Mouse (Mus musculus) right cerebral cortex, adult 18-20 months (tissue): ENCODE results near the gene Man1a.

Experiments
- DNase-seq: peaks from one replicate; pipeline ENCODE4 v3.0.0; 2022; ENCODE audit warnings: mixed read lengths

Gene Man1a

GRCm38 (mm10) chr10:54013143-54013791, 63.1 kb downstream of the Man1a start:
- no peak for DNase-seq

- no peak for DNase-seq
Observed at GRCm38 (mm10) chr10:54009154-54009553, 67.3 kb downstream of the Man1a start.

GRCm38 (mm10) chr10:54006868-54007267, 69.5 kb downstream of the Man1a start:
- peak; percentile 15 for DNase-seq

- no peak for DNase-seq
Observed at GRCm38 (mm10) chr10:54005847-54006246, 70.6 kb downstream of the Man1a start.

GRCm38 (mm10) chr10:54002936-54003335, 73.5 kb downstream of the Man1a start:
- DNase-seq = no peak

GRCm38 (mm10) chr10:53997301-53997700, 79.1 kb downstream of the Man1a start:
- no peak for DNase-seq

DNA sequence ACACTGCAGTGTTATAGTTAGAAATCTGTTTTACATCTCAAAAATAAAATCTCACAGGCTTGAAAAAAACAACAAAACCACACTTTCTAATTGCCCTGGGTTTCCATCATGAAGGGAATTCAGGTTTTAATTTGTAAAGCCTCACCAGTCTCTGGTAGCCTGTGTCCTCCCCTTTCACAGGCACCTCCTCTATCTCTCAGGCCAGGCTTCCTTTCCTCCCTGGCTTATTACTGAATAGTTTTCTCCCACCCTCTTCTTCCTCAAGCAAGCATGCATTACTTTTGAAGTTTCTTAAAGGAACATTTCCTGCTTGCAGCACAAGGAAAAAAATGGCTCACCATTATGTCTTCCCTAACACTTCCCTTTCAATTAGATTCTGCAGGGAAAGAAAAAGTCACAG, 80.2 kb downstream of the Man1a start:
- no peak for DNase-seq

DNA sequence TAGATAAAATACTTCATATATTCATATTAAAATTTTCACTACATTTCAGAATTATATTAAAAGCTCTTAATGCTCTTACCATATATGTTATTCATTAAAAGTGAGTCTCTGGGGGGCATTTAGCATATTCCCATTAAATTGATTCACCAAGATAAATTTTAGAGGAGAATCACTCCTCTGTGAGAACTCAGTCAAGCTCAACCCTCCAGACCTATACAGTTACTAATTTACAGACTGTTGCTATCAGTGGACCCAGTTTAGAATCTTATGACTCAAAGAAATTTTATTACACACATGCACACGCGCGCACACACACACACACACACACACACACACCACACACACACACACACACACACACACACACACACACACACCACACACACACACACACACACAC, 81.8 kb downstream of the Man1a start:
- no peak for DNase-seq

DNA sequence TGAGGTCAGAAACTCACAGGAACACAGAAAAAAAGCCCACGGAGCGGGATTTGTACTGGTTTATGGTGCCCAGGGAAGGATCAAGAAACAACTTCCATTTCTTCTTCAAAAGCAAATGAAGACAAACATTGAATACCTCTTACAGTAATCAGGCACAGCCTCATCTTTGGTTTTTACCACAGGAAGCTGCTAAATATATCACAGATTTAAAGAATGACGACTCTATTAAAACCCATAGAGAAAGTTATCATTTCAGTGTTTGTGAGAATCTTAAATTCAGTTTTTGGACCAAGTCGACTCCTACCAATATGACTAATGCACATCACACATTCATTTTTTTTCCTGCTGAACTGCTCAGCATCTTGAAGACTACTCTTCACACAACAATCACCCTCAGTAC, 86.0 kb downstream of the Man1a start:
- DNase-seq = no peak

DNA sequence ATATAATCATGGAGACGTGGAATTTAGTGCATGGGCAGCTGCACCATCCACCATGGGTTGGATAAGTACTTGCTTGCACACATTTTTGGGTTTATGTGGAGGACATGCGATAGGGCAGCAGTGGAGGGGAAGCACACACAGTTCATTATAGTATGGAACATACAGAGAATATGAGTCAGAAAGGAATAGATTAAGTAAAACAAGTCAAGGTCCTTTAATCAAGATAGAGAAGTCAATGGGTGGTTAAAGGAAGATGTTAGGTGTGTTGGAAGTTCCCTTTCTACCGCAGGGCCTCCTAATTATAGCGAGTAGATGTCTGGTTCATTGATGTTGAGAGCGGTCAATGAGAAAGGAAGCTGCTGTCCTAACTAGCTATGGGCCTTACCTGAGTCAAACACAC, 91.5 kb downstream of the Man1a start:
- no peak for DNase-seq

GRCm38 (mm10) chr10:53984086-53984485, 92.3 kb downstream of the Man1a start:
- no peak for DNase-seq

DNA sequence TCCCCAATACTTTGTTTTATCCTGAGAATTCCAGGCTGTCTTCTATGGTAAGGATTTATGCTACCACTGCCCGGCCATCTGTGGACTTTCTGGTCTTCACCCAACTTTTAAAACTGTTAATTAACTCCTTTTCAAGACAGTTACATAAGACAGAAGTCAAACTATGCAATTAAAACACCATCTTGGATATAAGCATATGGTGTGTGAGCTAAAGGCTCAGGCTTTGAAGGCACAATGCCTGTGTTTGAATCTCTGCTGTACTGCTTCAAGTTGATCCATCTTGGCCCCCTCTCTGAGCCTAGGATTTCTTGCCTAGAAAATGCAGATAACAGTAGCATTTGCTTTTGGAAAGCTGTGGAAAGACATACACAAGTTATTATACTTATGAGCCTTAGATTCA, 97.8 kb downstream of the Man1a start:
- DNase-seq = peak; percentile 5

GRCm38 (mm10) chr10:53974180-53974579, 102.2 kb downstream of the Man1a start:
- no peak for DNase-seq

DNA sequence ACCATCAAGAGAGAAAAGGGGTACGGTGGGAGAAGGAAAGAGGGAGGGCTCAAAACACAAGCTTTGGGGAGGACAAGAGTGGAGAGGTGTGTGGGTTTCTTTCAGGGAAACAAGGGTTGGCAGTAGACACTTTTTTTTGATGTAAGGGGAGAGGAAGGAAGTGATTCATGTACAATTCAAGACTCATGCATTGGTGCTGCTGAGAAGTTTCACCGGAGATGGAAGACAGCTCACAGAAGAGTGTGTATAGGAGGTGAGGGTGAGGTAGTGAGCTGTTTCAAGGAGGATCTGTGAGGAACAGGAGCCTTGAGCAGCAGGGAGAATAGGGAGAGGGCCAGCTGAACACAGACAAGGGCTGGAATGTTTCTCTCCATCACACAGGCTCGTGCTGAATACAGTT, 116.7 kb downstream of the Man1a start:
- DNase-seq = no peak

DNA sequence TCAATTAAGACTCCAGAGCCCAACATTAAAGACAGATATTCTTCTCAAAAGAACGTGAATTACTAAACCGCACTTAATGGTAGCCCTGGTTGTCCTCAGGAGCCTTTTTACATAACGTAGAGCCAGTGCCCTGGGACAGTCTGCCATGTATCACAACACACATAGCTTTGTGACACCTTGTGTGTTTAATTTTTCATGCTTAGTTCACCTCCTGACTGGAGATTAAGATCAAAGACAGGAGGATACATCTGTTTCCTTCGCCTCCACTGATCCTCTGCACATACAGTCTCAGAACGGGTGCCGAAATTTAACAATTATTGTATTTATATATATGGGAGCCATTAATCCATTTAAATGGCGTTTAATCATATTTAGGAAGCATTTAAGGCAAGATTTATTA, 134.8 kb downstream of the Man1a start:
- no peak for DNase-seq

DNA sequence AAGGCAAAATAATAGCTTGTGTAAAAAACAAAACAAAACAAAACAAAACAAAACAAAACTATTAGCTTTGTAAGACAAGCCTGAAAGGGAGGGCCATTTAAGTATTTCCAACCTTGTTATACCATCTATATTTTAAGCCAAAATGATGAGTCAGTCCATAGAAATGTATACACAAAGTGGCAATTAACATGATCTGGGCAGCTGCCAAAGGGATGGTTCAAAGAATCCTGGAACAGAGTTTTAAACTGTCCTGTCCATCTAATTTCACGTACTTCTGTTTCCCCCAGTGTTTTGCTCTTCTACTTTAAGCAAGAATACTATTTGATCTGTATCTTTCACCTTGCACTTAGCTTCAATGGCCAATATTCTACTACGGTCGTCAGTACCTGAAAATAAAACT, 138.2 kb downstream of the Man1a start:
- DNase-seq = no peak

- no peak for DNase-seq
Observed at GRCm38 (mm10) chr10:53936078-53936477, 140.3 kb downstream of the Man1a start.

DNA sequence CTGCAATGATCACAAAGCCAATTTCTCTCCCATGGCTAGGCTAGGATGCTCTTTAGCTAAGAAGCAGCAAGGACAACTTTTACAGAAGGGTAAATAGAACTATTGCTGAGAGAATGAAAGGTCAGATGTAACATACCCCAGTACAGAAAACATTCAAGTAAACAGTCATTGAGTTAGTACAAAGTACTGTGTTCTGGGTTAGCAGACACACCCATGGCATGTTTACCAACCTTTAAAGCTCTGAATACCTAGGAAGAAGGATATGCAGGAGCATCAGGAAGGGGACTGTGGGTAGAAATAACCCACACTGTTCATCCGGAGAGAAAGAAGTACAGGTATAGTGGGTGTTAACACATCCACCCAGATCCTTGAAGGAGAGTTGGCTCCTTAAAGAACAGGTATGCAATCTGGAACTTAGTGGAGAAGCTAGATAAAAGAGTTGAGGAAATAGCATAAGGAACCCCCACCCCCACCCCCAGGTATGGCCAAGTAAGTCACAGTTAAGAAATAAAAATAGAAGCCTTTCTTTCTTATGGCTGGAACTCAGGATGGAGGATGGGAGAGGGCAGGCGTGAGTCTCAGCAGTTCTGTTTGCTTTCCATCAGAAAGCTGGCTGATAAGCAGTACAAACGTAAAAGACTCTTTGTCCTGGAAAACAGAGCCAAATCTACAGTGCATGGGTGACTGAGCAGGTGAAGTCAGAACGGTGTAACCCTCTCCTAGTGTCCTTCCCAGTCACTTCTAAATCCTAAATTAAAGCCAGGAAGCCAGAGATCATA, 146.5 kb downstream of the Man1a start:
- DNase-seq = no peak

DNA sequence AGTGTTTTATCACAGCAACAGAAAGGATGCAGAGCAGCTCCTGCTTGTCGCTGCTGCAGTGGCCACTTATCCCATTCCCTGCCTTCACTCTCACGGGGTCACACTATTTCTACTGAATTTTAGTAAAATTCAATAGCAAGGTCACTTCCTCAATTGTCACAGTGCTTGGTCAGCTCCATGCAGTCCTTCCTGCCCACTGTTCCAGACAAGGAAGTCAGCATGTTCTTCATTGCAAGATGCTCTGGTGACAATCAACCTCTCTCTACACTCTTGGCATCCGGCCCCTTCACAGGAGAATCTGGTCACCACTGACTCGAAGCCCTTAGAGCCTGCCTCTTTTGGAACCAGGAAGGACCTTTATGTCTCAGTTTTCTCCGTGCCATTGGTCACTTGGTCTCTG, 148.5 kb downstream of the Man1a start:
- no peak for DNase-seq

- peak; percentile 39 for DNase-seq
Observed at GRCm38 (mm10) chr10:53925456-53925855, 151.0 kb downstream of the Man1a start.

- no peak for DNase-seq
Observed at GRCm38 (mm10) chr10:53922236-53922635, 154.2 kb downstream of the Man1a start.

GRCm38 (mm10) chr10:53917517-53917916, 158.9 kb downstream of the Man1a start:
- no peak for DNase-seq

- DNase-seq = no peak
Observed at GRCm38 (mm10) chr10:53915719-53916118, 160.7 kb downstream of the Man1a start.

DNA sequence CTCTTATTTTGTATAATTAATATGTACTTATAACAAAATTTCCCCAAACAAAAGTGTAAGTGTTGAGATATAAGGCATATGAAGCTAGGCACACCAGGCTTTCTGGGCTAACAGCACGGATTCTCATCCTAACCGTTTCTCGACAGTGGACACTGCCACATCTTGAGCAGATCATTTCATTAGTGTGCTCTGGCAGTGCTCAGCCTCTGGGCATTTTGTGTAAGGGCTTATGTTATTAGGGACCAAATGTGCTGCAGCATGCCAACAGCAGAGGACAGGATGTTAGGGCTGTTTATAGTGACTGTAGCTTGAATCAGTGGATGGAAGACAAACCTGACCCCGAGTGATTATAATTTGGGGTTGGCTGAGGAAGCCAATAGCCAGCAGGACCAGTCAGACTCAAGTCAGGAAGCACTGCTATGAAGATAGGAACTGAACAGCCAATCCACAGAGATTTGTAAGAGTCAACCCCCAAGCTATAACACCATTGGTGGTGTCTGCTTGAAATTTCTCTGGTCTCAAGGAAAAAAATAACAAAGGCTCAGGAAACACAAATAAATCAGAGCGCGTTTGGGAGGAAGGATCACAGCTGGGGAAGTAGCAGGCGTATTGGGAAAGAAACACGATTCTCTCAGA, 161.3 kb downstream of the Man1a start:
- no peak for DNase-seq
